Mouse (Mus musculus): ENCODE measurements at regions not wholly inside any gene's neighbourhood (a gene's known extent, or its start where the extent isn't known, plus 50 kb on each side); places are given as distances from the start of the nearest gene placed in this dataset.

DNA sequence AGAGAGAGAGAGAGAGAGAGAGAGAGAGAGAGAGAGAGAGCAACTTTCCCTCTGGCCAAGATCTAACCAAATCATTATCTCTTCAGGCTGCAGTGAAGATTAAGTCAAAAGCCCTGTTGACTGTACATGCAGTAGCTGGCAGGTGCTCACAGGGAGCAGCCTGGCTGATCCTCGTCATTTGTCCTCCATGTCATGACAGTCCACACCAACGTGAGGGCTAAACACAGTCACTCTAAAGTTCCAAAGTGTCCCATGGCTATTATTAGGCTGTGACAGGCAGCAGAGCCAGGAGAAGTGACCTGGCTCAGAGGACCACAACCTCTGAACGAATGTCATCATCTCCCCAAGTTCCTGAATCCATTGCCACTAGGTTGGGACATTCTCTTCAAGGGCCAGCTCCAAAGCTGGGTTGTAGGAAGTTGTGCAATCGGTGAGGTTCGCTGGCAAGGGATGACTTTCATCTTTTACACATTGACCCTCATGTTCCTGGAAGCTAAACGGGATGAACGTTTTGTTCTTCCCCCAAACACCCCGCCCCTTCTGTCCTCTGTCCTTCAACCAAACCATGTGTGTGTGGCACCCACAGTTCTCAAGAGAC lies 138.4 kb downstream of the Tomm20 start:
- DNase-seq: peak; percentile 59 to 77

DNA sequence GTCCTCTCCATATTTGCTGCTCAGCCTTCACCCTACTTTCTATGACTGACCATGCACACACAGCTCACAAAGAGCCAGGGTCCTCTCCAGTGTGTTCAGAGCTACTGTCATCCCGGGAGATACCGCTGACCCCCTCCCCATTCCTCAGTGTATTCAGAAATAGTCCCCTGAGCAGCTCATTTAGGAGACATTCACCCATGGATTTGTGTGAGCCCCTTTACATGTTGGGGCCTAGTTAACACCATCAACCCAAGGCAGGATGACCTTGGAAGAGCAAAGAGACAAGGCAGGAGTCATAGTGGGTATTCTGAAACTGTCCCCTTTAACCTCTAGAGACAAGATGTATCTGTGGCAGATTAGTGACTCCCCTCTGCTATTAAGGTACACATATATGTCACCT lies 139.1 kb downstream of the Tomm20 start:
- DNase-seq: no peak

DNA sequence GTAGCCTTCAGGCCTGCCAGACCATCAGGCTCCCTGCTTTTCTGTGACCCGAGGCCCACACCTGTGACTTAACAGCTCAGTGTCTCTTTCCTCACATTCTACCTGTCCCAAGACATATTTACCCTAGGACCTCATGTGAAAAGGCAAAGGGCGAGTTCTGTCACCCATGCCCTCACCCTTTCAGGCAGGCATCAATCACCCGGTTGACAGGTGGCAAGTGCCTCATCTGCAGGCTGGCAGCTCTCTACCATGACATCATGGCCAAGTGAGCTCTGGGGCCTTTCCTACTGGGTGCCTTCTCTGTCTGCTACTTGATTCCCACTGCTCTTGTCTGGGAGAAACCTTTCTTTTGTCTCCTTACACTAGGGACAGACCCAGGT lies 139.5 kb downstream of the Tomm20 start:
- peak; percentile 57 to 74 for DNase-seq

DNA sequence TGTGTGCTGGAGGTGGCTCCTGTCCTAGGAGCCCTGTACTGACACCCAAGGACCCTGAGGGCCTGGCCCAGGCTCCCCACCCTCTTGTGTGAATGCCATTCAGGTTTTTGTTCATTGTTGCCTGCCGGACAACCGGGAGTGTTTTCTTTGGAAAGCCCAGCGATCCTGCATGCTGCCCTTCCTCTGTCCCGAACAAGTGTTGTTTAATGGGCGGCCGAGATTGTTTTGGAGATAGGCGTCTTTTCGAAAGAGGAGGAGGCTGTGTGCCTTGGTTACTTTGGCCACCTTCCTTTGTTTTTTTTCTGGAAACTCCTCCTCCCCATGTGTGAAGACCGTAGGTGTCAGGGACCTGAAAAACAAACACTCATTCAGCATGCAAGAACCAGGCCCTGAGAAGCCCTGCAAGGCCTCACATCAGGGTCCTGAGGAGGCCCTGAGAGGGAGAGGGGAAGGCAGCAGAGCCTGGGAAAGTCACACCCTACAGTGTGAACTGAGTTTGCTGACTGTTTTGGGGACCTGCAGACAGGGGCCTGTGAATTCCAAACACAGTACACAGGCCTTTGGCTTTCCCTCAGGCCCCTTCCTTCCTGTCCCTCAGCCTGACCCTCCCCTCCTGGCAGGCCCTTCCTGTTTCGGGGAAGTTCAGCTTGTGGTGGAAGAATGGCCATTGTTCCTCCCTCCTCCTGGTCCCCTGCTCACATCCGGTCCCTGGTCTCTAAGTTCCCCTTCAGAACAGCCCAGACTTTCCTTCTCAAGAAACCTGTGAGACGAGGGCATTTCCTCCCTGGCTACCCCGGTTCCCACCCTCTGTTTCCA lies 140.1 kb downstream of the Tomm20 start:
- DNase-seq: peak; percentile 70 to 83

GRCm38 (mm10) chr8:126804115-126804514 lies 141.5 kb downstream of the Tomm20 start:
- DNase-seq: peak; percentile 25 to 43

DNA sequence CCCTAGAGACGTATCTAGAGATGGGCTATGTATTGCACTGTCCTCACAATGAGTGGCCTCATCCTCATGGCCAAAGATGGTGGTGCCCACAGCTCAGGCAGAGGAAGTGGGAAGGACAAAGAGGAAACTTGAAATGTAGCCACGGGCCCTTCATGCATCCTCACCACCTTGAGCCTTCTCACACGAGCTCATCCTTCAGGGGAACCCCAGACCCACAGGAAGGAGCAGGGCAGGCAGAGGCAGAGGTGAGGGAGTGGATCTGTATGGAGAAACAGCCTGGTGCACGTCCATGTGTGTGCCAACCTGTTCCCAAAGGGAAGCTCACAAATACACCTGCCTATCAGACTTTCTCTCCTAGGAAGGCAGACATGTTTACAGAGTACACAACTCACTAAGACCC lies 143.0 kb downstream of the Tomm20 start:
- no peak for DNase-seq

DNA sequence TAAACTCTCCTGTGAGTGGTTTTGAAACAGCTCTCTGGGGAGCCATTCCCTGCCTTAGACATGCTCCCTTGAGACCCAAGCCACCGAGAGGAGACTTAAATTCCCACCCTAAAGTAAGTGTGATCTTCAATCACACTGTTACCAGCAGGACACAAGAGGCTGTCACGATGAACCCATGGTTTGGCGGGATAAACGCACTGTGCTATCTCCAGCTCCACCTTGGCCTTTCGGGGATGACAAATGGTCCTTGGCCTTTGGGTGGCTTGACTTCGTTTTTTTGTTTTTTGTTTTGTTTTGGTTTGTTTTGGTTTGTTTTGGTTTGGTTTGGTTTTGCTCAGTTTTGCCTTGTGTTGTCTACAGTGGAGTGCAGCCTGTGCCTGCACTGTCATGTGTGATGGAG lies 144.7 kb downstream of the Tomm20 start:
- no peak for DNase-seq

GRCm38 (mm10) chr8:126797571-126798334 lies 147.9 kb downstream of the Tomm20 start:
- peak in 1 of 2 experiments; percentile 40 for DNase-seq

- DNase-seq: peak in 1 of 2 experiments; percentile 55
Observed at GRCm38 (mm10) chr8:126793657-126794056, 152.0 kb downstream of the Tomm20 start.

- no peak for DNase-seq
Observed at GRCm38 (mm10) chr8:126791069-126791468, 154.6 kb downstream of the Tomm20 start.

DNA sequence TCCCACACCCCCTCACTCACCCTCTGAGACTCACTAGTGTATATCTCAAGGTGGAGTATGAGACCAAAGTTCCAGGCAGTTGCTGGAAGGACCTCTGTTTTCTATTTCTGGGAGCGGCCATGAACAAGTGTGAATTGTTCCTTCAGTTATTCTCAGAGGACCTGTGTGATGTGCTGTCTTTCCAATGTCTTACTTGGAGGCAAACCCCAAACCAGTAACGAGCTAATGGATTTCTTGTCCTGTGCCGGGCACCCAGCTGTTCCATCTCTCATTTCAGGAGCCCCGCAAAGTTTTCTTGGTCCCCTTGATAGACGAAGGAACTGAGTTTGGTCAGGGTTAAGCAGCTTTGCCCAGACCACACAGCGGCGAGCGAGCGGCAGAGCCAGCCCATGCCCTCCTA lies 155.4 kb downstream of the Tomm20 start:
- DNase-seq: no peak

- no peak for DNase-seq
Observed at GRCm38 (mm10) chr8:126789076-126789475, 156.6 kb downstream of the Tomm20 start.

- DNase-seq: no peak
Observed at GRCm38 (mm10) chr8:126788669-126789068, 157.0 kb downstream of the Tomm20 start.

GRCm38 (mm10) chr8:126787398-126787797 lies 158.2 kb downstream of the Tomm20 start:
- DNase-seq: no peak

- DNase-seq: no peak
Observed at GRCm38 (mm10) chr8:126785211-126785610, 160.4 kb downstream of the Tomm20 start.

DNA sequence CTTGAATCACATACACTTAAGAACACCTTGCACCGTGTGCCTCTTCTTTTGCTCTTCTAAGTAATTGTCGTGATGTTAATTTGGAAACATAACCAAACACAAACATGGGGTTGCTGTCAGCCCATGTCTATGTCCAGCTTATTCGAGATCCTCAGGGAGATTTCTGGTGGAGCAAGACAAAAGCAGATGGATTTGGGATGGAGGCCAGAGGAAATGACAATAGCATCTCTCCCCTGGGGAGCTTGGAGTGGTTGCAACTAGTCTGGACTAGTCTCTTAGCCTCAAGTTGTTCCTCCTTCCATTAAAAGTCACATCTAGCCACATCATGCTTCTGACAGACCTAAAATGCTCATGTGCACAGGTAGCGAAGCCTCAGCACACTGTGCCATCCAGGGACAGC lies 161.0 kb downstream of the Tomm20 start:
- no peak for DNase-seq

DNA sequence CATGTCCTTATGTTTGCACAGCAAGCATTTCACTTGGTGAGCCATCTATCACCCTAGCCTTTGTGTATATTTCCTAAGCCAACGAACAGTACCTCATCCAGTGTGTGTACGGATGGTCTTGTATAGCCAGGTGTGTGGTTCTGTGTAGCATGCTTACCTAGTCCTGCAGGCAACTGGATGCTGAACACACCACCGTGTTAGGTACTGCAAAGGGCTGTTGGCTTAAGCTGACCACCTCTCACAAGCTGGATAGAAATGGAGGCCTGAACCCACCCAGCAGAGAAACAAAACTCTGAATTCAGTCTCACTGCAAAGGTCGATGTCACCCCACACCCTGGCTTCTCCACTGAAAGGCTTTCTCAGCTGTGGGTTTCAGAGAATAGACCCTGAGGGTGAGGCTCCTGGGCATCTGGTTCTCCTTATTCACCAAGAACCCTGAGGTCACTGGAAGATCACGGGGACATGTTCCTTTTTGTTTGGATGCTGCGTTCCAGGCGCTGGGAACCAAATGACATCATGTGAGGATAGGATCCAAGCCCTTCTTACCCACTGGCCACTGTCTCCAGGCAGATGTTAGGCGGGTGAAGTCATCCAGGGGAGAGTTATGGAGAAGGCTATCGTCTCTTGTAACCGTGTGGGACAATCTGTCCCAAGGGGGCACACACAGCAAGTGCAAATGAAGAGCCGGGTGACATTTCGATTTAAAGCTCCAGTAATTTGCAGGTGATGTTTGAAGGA lies 161.8 kb downstream of the Tomm20 start:
- no peak for DNase-seq

- DNase-seq: no peak
Observed at GRCm38 (mm10) chr8:126778673-126779072, 167.0 kb downstream of the Tomm20 start.

- no peak for DNase-seq
Observed at GRCm38 (mm10) chr8:126778131-126778530, 167.5 kb downstream of the Tomm20 start.

- DNase-seq: no peak
Observed at GRCm38 (mm10) chr8:126776605-126777469, 168.8 kb downstream of the Tomm20 start.

- no peak for DNase-seq
Observed at GRCm38 (mm10) chr8:126775334-126775733, 170.3 kb downstream of the Tomm20 start.

DNA sequence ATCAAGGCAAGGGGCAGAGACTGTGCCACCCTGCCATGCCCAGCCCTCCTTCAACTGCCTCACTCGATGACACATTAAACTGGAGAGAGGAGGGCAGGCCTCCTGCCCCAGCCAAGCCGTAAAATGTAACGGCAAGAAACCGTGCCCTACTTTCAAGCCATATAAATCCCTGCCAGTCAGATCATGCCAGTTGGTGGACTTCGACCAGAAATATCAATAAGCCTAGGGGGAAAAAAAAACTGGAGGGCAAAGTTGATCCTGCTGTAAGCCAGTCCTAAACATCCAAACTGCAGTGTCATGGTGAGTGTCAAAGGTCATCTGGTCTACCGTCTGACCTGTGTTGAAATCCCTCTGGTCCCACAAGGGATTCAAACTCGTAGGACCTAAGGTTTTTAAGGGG lies 170.8 kb downstream of the Tomm20 start:
- peak; percentile 70 to 85 for DNase-seq

All from kidney, adult 8-10 months (tissue).